29 mouse cellular contexts compared by ENCODE assay signal in the genomic region with DNA sequence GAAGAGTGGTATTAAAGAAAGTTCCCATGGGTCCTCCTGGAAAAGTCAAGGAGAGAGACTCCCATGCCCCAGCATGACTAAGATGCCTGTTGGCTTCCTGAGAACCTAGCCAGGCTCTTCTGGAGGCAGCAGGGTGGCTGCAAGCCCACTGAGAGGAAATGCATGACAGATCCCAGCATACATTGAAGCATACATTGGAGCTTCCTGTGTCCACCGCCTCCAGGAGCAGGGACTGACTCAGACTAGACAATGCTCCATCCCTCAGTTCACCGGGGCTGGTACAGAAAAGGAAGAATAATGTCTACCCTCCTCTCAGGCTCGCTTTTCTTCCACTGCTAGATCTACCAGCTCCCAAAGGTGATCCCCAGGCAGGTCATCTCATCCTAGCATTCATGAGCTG.
A peak's percentile ranks its signal among the peaks of the same experiment; 100 is the strongest.
DNase-seq lines count a peak whose midpoint lies in the region; TF ChIP-seq lines count a peak whose summit lies in the region.
"Had no signal": no experiment of that assay in that cellular context is flagged by ENCODE, and none has a peak within 500 bp of the region (broad histone marks: within the 10 kb centered on the region; RNA-seq: fewer than 3 reads in every experiment).

No protein-coding gene starts in this region.

- no peaks in the 10 kb centered on the region for H3K27me3 ChIP-seq in heart, embryonic 10.5 days (ENCODE audit: insufficient read depth, poor library complexity, severe bottlenecking)
- no peaks in the 10 kb centered on the region for H3K27me3 ChIP-seq in myocyte (ENCODE audit: control insufficient read depth, insufficient read depth, insufficient read length)
- H3K27me3 ChIP-seq: CH12.LX; embryonic facial prominence, embryonic 13.5 days; forebrain, embryonic 15.5 days; heart, embryonic 12.5 days; Patski had no signal

- H3K79me2 ChIP-seq in myocyte (ENCODE audit: control insufficient read depth, insufficient read depth): no peaks in the 10 kb centered on the region

- peak overlapping the region; percentile 56 for H3K4me2 ChIP-seq in myocyte (ENCODE audit: low read depth)
- H3K4me2 ChIP-seq: embryonic facial prominence, embryonic 13.5 days; forebrain, embryonic 12.5 days; forebrain, embryonic 15.5 days; heart, embryonic 12.5 days; heart, embryonic 15.5 days; hindbrain, embryonic 14.5 days had no signal

- no peak for TF ChIP-seq CTCF in left cerebral cortex, adult 2 months (IDR thresholded peaks at IDR 0.05)

- H3K36me3 ChIP-seq in heart, embryonic 10.5 days: peaks cover 8% of the 10 kb centered on the region; the same call in 1 of the 2 replicates
- H3K36me3 ChIP-seq in myocyte (ENCODE audit: control insufficient read depth, insufficient read depth): no peaks in the 10 kb centered on the region
- H3K36me3 ChIP-seq: embryonic facial prominence, embryonic 13.5 days; forebrain, embryonic 12.5 days; forebrain, embryonic 15.5 days; G1E; heart, embryonic 12.5 days; heart, embryonic 15.5 days had no signal

- intact Hi-C loops in heart, postnatal 14 days (cut with DNase I): no loop called here
- intact Hi-C loops in left cerebral cortex, adult 2 months (cut with DNase I): loop anchor here (2.0 kb wide), 1 partner anchor 56 kb away; no protein-coding TSS in a partner anchor
- intact Hi-C loops in left cerebral cortex, postnatal 4 days (cut with DNase I): no loop called here

- no peak for DNase-seq in heart, embryonic 10.5 days (ENCODE audit: low spot score)
- DNase-seq in heart, postnatal 14 days: no peak
- DNase-seq in left cerebral cortex, adult 2 months (ENCODE audit: extremely low spot score in 1 of 2, low spot score in 2 of 2): peak in 1 of 2 experiments; percentile 28
- DNase-seq in left cerebral cortex, postnatal 4 days: no peak
- peak; percentile 48 for DNase-seq in brain, adult 2 months (ENCODE audit: low read depth, low spot score)
- DNase-seq in retina, postnatal 1 day: no peak
- DNase-seq: adrenal gland, postnatal 10 days; B cell, adult 2 months; cerebellum, adult 11-12 months; cerebellum, adult 8-10 months; cerebellum, postnatal 10 days; cerebellum, postnatal 36 days; embryo, embryonic 11 days; gastrocnemius, adult 2 months; gastrocnemius, postnatal 14 days; heart, postnatal 4 days had no signal

- no peak overlapping the region for H3ac ChIP-seq in myocyte (ENCODE audit: control insufficient read depth, insufficient read length)

- 78% methylated on average over 3 of the region's 3 CpGs for WGBS in heart, embryonic 10.5 days

- H3K27ac ChIP-seq in heart, embryonic 10.5 days: peak overlapping the region; percentile 29; the same call in 1 of the 2 replicates
- H3K27ac ChIP-seq in left cerebral cortex, adult 2 months: peak overlapping the region; percentile 0; the same call in 1 of the 2 replicates
- H3K27ac ChIP-seq: embryonic facial prominence, embryonic 10.5 days; embryonic facial prominence, embryonic 13.5 days; forebrain, embryonic 12.5 days; forebrain, embryonic 15.5 days; gastrocnemius, adult 2 months; hindbrain, embryonic 14.5 days; hindbrain, postnatal 0 days had no signal

- peaks cover 23% of the 10 kb centered on the region for H3K4me1 ChIP-seq in heart, embryonic 10.5 days
- H3K4me1 ChIP-seq: forebrain, embryonic 12.5 days; forebrain, embryonic 15.5 days had no signal

- TF ChIP-seq POLR2A in myocyte (IDR thresholded peaks at IDR 0.05; ENCODE audit: insufficient read length, low read depth): no peak

- peaks cover 15% of the 10 kb centered on the region for H3K9me3 ChIP-seq in heart, embryonic 10.5 days
- H3K9me3 ChIP-seq: forebrain, embryonic 15.5 days had no signal

- H3K4me3 ChIP-seq in heart, embryonic 10.5 days: no peak overlapping the region
- no peak overlapping the region for H3K4me3 ChIP-seq in left cerebral cortex, adult 2 months
- no peak overlapping the region for H3K4me3 ChIP-seq in myocyte
- H3K4me3 ChIP-seq: embryonic facial prominence, embryonic 10.5 days; embryonic facial prominence, embryonic 13.5 days; erythroblast, embryonic 14.5 days; forebrain, embryonic 12.5 days; forebrain, embryonic 15.5 days; gastrocnemius, adult 2 months; heart, embryonic 12.5 days; heart, embryonic 15.5 days had no signal

TF ChIP-seq in myocyte, 11 proteins besides CTCF, POLR2A, EP300 and RAD21:
- TF ChIP-seq CEBPB (IDR thresholded peaks at IDR 0.05; ENCODE audit: insufficient read depth, poor library complexity, severe bottlenecking): no peak
- TF ChIP-seq TCF12 (IDR thresholded peaks at IDR 0.05; ENCODE audit: insufficient read depth, poor library complexity, severe bottlenecking): no peak
- TF ChIP-seq MYOD1 (IDR thresholded peaks at IDR 0.05; ENCODE audit: control insufficient read depth in 1 of 3, insufficient read length in 2 of 3, low read depth in 2 of 3): no peak
- TF ChIP-seq SRF (IDR thresholded peaks at IDR 0.05; ENCODE audit: control insufficient read depth, insufficient read length, low read depth): no peak
- TF ChIP-seq TCF3 (IDR thresholded peaks at IDR 0.05; ENCODE audit: insufficient read length, low read depth): no peak
- no peak for TF ChIP-seq MAX (IDR thresholded peaks at IDR 0.05; ENCODE audit: low read depth)
- no peak for TF ChIP-seq E2F4 (IDR thresholded peaks at IDR 0.05; ENCODE audit: insufficient read depth)
- TF ChIP-seq MYOG (IDR thresholded peaks at IDR 0.05; ENCODE audit: control insufficient read depth in 1 of 3, insufficient read depth in 1 of 3, insufficient read length in 2 of 3, low read depth in 2 of 3): no peak
- TF ChIP-seq REST (IDR thresholded peaks at IDR 0.05; ENCODE audit: insufficient read depth, insufficient read length): no peak
- no peak for TF ChIP-seq POLR2AphosphoS2 (IDR thresholded peaks at IDR 0.05; ENCODE audit: insufficient read length, low read depth)
- TF ChIP-seq USF1 (IDR thresholded peaks at IDR 0.05; ENCODE audit: low read depth): no peak
